ENCODE assay signal across 12 mouse cellular contexts in genomic region chr5:84480978-84481377, GRCm38 (mm10).
"Had no signal": no experiment of that assay in that cellular context is flagged by ENCODE, and none has a peak within 500 bp of the region (broad histone marks: within the 10 kb centered on the region; RNA-seq: fewer than 3 reads in every experiment).

No protein-coding gene starts in this region.

- DNase-seq: retina, postnatal 1 day; right cerebral cortex, adult 18-20 months; right cerebral cortex, postnatal 14 days; right cerebral cortex, postnatal 25 days; right cerebral cortex, postnatal 4 days; spleen, adult 18-20 months; thymus, adult 18-20 months; thymus, adult 2 months; thymus, postnatal 14 days; thymus, postnatal 25 days; thymus, postnatal 36 days; thymus, postnatal 4 days had no signal
